ENCODE assay signal across 19 mouse cellular contexts in genomic region chr4:41074461-41074860, GRCm38 (mm10). TPM values are rescaled to one million over a fixed set of nuclear protein-coding genes. Genes with fewer than 3 reads are reported as not detected.
DNase-seq lines count a peak whose midpoint lies in the region.
"Had no signal": no experiment of that assay in that cellular context is flagged by ENCODE, and none has a peak within 500 bp of the region (broad histone marks: within the 10 kb centered on the region; RNA-seq: fewer than 3 reads in every experiment).

No protein-coding gene starts in this region.

- peak; percentile 53 for DNase-seq in adrenal gland, postnatal 10 days
- DNase-seq in adrenal gland, adult (ENCODE audit: inconsistent age in 2 of 2, low spot score in 1 of 2) = no peak
- peak; percentile 29 for DNase-seq in heart, postnatal 4 days
- DNase-seq in heart, adult 11 months = no peak
- DNase-seq in lung, postnatal 10 days = peak; percentile 21
- no peak for DNase-seq in lung, postnatal 25 days (ENCODE audit: low spot score)
- DNase-seq: adrenal gland, adult 8-10 months; B cell, adult 2 months; cerebellum, adult 11 months; cerebellum, adult 18-20 months; cerebellum, adult 8-10 months; cerebellum, adult 9-11 months; cerebellum, postnatal 14 days; cerebellum, postnatal 36 days; embryo, embryonic 11 days had no signal

RNA-seq across cellular contexts. Expression of gene Aqp3, which starts 23.5 kb away (rescaled TPM):
- total RNA-seq in adrenal gland, postnatal 10 days (2021) = under 1 TPM; 0.63 to 0.76 TPM
- total RNA-seq in heart, postnatal 4 days (2021) = under 1 TPM; 0.14 to 0.19 TPM
- total RNA-seq: adrenal gland, adult 18-20 months; CH12.LX; common myeloid progenitor, adult 5-6 weeks had no signal

RNA-seq across cellular contexts. Expression of gene Aqp7, which starts 26.5 kb away (rescaled TPM):
- total RNA-seq in adrenal gland, postnatal 10 days (2021) = 10 to 100 TPM; 71.9 to 79.4 TPM
- total RNA-seq in heart, postnatal 4 days (2021) = 10 to 100 TPM; 11.5 to 11.7 TPM
- total RNA-seq: CH12.LX; common myeloid progenitor, adult 5-6 weeks; G1E had no signal

RNA-seq across cellular contexts. Expression of gene Nol6, which starts 49.8 kb away (rescaled TPM):
- 10 to 100 TPM; 35.7 to 41.3 TPM for total RNA-seq in adrenal gland, postnatal 10 days (2021)
- 10 to 100 TPM; 22.2 to 24.9 TPM for total RNA-seq in heart, postnatal 4 days (2021)

Comparison
In these comparisons a context has a peak if more than half of its experiments do, and no peak if none do; other contexts are left out.
1. DNase-seq: peak in adrenal gland, postnatal 10 days (single experiment), heart, postnatal 4 days (single experiment) and lung, postnatal 10 days (single experiment); none in adrenal gland, adult (0 of 2), heart, adult 11 months (single experiment) and lung, postnatal 25 days (single experiment).
2. RNA of gene Aqp7, which starts 26.5 kb away (total RNA-seq): 71.9 to 79.4 TPM in adrenal gland, postnatal 10 days; 11.5 to 11.7 TPM in heart, postnatal 4 days; every median in the first group is over 4 times any median in the second.